Mouse (Mus musculus) stomach, embryonic 16.5 days (tissue): ENCODE results near the gene 1700016H13Rik. TPM values are rescaled to one million over a fixed set of nuclear protein-coding genes. Genes with fewer than 3 reads are reported as not detected.

Experiments
- ATAC-seq: fragments of 200-750 bp; cut with Nextera tagmentation; 2 replicates; pipeline ENCODE4 v1.8.0; 2017; ENCODE audit warnings: moderate number of reproducible peaks, moderate TSS enrichment; ENCODE audit not compliant: insufficient read depth, low FRiP score
- H3K27ac ChIP-seq: fragments of 300-500 bp; sonication (generic); 2 replicates; pipeline ENCODE4 v1.5.1; 2014; ENCODE audit warnings: low read length
- H3K27me3 ChIP-seq: fragments of 300-500 bp; sonication (generic); 2 replicates; pipeline ENCODE4 v1.6.1; 2014; ENCODE audit warnings: low read length, control low read depth, mixed read lengths; ENCODE audit not compliant: control insufficient read depth, insufficient read depth
- H3K36me3 ChIP-seq: fragments of 300-500 bp; sonication (generic); 2 replicates; pipeline ENCODE4 v1.6.1; 2014; ENCODE audit warnings: low read length; ENCODE audit not compliant: control insufficient read depth, insufficient read depth
- H3K4me1 ChIP-seq: fragments of 300-500 bp; sonication (generic); 2 replicates; pipeline ENCODE4 v1.6.1; 2014; ENCODE audit warnings: low read length, control low read depth, mixed read lengths; ENCODE audit not compliant: control insufficient read depth, insufficient read depth
- H3K4me2 ChIP-seq: fragments of 300-500 bp; sonication (generic); 2 replicates; pipeline ENCODE4 v1.6.1; 2014; ENCODE audit warnings: low read depth, low read length, mixed read lengths
- H3K4me3 ChIP-seq: fragments of 300-500 bp; sonication (generic); replicated peaks from 2 replicates; pipeline ENCODE4 v1.5.1; 2014; ENCODE audit warnings: mild to moderate bottlenecking, low read length
- H3K9ac ChIP-seq: fragments of 300-500 bp; sonication (generic); 2 replicates; pipeline ENCODE4 v1.6.1; 2014; ENCODE audit warnings: low read length
- H3K9me3 ChIP-seq: fragments of 300-500 bp; sonication (generic); replicated peaks from 2 replicates; pipeline ENCODE4 v1.6.1; 2016; ENCODE audit warnings: low read length, control low read depth; ENCODE audit not compliant: control insufficient read depth
- WGBS: fragments of 180-500 bp; shearing (Covaris S2); extraction: QIAGEN DNeasy Blood & Tissue Kit; methylation state at CpG from one replicate; pipeline ENCODE4 v1.1.7; 2014; 5-methylcytosine and 5-hydroxymethylcytosine counted together
- polyA plus RNA-seq: library from polyadenylated mRNA; unstranded; fragments of >200 nt; fragmentation: Nextera tagmentation; extraction: Ambion mirVana; gene quantifications from 2 replicates; pipeline ENCODE4 v1.2.1, GENCODE M21; 2015

1700016H13Rik gene
- polyA plus RNA-seq, 1 experiment from 2014 or later, result 0.44 TPM

DNA sequence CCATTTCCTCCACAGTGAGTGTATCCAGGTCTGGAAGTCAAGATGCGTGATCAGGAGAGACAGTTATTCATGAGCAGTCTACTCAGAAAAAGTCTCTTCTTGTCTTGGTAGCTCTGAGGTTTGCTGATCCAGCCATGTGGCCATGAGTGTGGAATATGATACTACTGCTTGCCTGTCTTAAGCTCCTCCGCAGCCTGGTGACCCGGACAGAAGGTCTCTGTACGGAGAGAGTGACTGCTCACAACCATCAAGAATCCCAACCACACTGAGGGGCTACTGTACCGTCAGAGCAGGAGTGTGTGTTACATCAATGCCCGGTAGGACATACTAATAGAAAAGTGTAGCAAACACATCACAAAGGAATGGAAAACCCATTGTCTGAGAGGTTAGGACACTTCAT, 22.1 kb upstream of the 1700016H13Rik start:
- ATAC-seq, result no peak

DNA sequence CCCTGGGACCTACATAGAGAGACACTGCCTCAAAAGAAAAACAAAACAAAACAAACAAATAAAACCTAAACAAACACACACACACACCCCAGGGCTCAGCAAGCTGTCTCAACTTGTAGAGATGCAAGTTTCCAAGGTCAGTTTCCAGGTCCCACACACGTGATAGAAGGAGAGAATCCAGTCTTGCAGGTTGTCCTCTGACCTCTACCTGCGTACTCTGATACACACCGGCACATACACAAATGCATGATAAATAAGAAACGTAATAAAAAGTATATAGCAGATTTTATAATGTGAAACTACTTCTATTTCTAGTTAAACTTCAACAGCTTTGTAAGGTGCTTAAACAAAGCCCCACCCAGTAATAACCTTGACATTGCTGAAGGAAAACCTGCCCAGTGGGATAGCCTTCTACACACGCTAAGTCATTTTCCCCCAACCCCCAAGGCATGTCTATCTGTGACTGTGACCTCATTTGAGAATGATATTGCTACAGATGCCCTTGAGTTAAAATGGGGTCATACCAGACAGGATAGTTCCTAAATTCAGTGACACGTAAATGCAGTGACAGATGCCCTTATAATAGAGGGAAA, 20.6 kb upstream of the 1700016H13Rik start:
- Histone ChIP-seq H3K27ac (no peak overlapping the region), H3K4me3 (no peak overlapping the region), H3K4me2 (no peak overlapping the region), H3K27me3 (no peaks in the 10 kb centered on the region), H3K9ac (no peak overlapping the region), H3K9me3 (no peaks in the 10 kb centered on the region), H3K4me1 (0 out of 2 replicates have a peak, but pooled peaks cover 4% of the 10 kb centered on the region), H3K36me3 (no peaks in the 10 kb centered on the region)
- WGBS, result 65% methylated on average over 6 of the region's 6 CpGs
- ATAC-seq, result peak; percentile 16; the same call in 1 of the 2 replicates

More for the DNA sequence above, 22.1 kb upstream of the 1700016H13Rik start:
- Histone ChIP-seq H3K9ac (no peak overlapping the region), H3K27me3 (no peaks in the 10 kb centered on the region), H3K4me1 (0 out of 2 replicates have a peak, but pooled peaks cover 4% of the 10 kb centered on the region), H3K27ac (no peak overlapping the region), H3K4me2 (no peak overlapping the region), H3K9me3 (no peaks in the 10 kb centered on the region), H3K4me3 (no peak overlapping the region), H3K36me3 (no peaks in the 10 kb centered on the region)
- WGBS, result 79% methylated on average over 6 of the region's 6 CpGs

DNA sequence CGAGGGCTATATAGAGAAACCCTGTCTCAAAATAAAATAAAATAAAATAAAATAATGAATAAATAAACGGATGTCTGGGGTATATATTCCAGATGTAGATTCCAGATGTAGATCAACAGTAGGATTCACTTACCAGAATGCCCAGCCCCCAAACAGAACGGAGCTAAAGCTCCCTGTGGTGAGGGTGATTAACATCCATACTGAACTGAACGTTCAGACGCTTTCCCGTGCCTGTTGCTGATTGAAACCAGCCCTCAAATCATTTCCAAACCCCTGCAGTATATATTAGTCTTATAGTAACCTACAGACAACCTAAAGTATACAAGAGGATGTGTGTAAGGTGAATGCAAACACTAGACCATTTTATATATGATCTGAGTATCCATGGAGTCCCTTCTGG, 18.7 kb upstream of the 1700016H13Rik start:
- H3K9me3 ChIP-seq, result no peaks in the 10 kb centered on the region
- no peak for ATAC-seq
- no peaks in the 10 kb centered on the region for H3K36me3 ChIP-seq
- no peak overlapping the region for H3K4me2 ChIP-seq
- no peaks in the 10 kb centered on the region for H3K27me3 ChIP-seq
- H3K4me1 ChIP-seq, result peaks cover 4% of the 10 kb centered on the region; the same call in 1 of the 2 replicates
- 48% methylated on average over 6 of the region's 6 CpGs for WGBS
- no peak overlapping the region for H3K9ac ChIP-seq
- no peak overlapping the region for H3K27ac ChIP-seq
- H3K4me3 ChIP-seq, result no peak overlapping the region

DNA sequence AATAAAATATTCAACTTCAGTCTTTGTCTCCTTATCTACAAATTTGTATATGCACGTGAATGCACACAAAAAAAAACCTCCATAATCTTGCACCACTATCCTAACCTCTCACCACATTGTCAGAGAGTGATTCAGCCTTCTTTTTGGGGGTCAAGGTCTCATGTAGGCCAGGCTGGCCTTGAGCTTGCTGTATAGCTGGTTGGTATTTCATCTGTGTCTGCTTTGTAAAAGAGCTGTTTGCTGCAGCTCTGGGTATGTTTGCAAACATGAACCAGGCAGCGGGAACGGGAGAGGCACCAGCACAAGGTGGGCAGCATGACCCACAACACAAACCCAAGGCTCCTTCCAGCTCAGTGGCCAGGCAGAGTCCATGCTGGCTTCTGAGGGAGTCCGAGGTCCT, 17.8 kb upstream of the 1700016H13Rik start:
- Histone ChIP-seq H3K9me3 (no peaks in the 10 kb centered on the region), H3K4me2 (no peak overlapping the region), H3K27me3 (no peaks in the 10 kb centered on the region), H3K36me3 (no peaks in the 10 kb centered on the region), H3K27ac (no peak overlapping the region), H3K9ac (no peak overlapping the region), H3K4me3 (no peak overlapping the region), H3K4me1 (peaks cover 5% of the 10 kb centered on the region; the same call in 1 of the 2 replicates)
- no peak for ATAC-seq
- WGBS, result 76% methylated on average over 4 of the region's 4 CpGs

DNA sequence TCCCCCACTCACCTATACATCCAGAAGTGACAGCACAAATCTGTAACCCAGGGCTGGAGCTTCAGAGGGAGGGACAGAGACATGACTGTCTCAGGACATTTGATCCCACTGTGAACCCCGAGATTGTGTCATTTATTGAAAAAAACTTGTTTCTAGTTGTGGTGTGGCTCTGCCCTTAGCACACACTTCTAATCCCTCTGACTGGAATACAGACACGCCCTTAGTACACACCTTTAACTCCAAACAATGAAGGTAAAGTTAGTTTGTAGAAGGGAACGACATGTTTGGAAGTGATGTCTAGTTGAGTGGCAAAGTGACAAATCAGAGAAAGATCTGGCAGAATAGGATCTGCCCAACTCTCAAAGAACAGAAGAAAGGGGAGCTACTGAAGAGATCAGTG, 16.0 kb upstream of the 1700016H13Rik start:
- Histone ChIP-seq H3K4me1 (peaks cover 10% of the 10 kb centered on the region; the same call in 1 of the 2 replicates), H3K9me3 (no peaks in the 10 kb centered on the region), H3K36me3 (no peaks in the 10 kb centered on the region), H3K4me2 (no peak overlapping the region), H3K4me3 (no peak overlapping the region), H3K9ac (no peak overlapping the region), H3K27ac (peak overlapping the region; percentile 85), H3K27me3 (no peaks in the 10 kb centered on the region)
- peak; percentile 70; the same call in 1 of the 2 replicates for ATAC-seq
- 43% methylated on average over 3 of the region's 3 CpGs for WGBS

DNA sequence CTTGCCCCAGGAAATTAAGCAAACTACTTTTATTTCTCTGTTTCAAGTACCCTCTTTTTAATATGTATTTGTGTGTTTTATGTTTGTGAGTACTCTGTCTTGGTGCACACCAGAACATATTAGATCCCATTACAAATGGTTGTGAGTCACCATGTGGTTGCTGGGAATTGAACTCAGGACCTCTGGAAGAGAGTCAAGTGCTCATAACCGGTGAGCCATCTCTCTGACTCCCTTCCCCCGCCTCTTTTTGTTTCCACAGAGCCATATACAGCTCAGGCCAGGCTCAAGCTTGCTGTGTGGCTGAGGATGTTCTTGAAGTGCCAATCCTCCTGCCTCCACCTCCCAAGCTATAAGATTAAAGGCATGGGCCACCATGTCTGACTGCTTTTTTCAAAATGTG, 10.1 kb upstream of the 1700016H13Rik start:
- no peaks in the 10 kb centered on the region for H3K9me3 ChIP-seq
- ATAC-seq, result no peak
- WGBS, result 69% methylated on average over 2 of the region's 2 CpGs
- no peaks in the 10 kb centered on the region for H3K36me3 ChIP-seq
- H3K4me2 ChIP-seq, result no peak overlapping the region
- no peaks in the 10 kb centered on the region for H3K27me3 ChIP-seq
- no peak overlapping the region for H3K4me3 ChIP-seq
- H3K4me1 ChIP-seq, result peaks cover 6% of the 10 kb centered on the region; the same call in 1 of the 2 replicates
- no peak overlapping the region for H3K9ac ChIP-seq
- no peak overlapping the region for H3K27ac ChIP-seq

DNA sequence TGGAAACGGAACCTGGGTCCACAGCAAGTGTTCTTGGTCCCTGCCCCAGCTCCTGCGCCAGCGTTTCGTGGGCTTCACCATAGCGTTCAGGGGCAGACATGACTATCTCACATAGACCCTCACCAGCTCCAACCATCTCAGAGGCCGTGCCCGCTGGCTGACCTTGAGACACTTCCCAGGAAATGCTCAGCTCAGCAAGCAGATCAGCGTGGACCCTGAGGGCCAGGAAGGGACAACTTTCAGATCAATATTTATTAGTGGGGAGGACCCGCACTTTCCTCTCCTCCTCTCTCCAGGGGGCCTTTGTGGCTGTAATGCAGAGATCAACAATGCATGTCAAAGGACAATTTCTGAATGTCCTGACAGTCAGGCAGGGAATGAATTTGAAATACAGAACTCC, 9.1 kb upstream of the 1700016H13Rik start:
- 70% methylated on average over 9 of the region's 9 CpGs for WGBS
- Histone ChIP-seq H3K4me3 (no peak overlapping the region), H3K4me1 (0 out of 2 replicates have a peak, but pooled peaks cover 6% of the 10 kb centered on the region), H3K9ac (no peak overlapping the region), H3K9me3 (no peaks in the 10 kb centered on the region), H3K36me3 (no peaks in the 10 kb centered on the region), H3K4me2 (no peak overlapping the region), H3K27ac (no peak overlapping the region), H3K27me3 (no peaks in the 10 kb centered on the region)
- ATAC-seq, result no peak

DNA sequence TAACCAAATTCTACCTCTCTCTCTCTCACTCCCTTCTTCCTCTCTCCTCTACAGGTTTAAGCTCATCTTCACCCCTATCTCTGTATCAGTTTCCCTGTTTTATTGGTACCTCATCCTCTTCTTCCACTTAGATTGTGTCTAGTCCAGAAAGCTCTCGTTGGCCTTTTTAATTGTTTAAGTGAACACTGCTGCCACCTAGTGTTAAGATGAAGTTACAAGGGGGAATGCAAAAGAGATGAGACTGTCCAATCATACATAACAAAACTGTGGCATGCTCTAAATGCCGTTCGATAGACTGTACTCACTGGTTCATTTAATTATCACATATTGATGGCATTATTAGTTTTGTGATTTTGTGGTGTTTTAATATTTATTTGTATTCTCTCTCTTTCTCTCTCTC, 3.8 kb upstream of the 1700016H13Rik start:
- no peak overlapping the region for H3K9ac ChIP-seq

DNA sequence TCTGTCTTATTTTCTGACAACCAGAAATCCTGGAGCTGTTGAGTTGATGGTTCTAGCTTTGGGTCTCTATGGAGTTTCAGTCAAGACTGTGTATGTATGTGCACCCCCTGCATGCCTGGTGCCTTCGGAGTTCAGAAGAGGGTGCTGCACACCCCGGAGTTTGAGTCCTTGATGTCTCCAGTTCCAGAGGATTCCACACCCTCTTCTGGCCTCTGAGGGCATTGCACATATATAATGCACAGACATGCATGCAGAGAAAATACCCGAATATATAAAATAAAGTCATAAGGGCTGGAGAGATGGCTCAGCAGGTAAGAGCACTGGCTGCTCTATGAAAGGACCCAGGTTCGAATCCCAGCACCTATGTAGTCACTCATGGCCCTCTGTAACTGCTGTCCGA, 3.1 kb upstream of the 1700016H13Rik start:
- no peak for ATAC-seq
- Histone ChIP-seq H3K4me3 (no peak overlapping the region), H3K4me2 (no peak overlapping the region), H3K9ac (no peak overlapping the region), H3K4me1 (no peaks in the 10 kb centered on the region; the same call in 1 of the 2 replicates), H3K27me3 (no peaks in the 10 kb centered on the region), H3K27ac (no peak overlapping the region), H3K9me3 (no peaks in the 10 kb centered on the region), H3K36me3 (no peaks in the 10 kb centered on the region)
- WGBS, result 68% methylated on average over 5 of the region's 5 CpGs

More for the DNA sequence above, 3.8 kb upstream of the 1700016H13Rik start:
- Histone ChIP-seq H3K4me1 (no peaks in the 10 kb centered on the region; the same call in 1 of the 2 replicates), H3K27ac (no peak overlapping the region), H3K36me3 (no peaks in the 10 kb centered on the region), H3K4me2 (no peak overlapping the region), H3K9me3 (no peaks in the 10 kb centered on the region), H3K4me3 (no peak overlapping the region), H3K27me3 (no peaks in the 10 kb centered on the region)
- ATAC-seq, result no peak
- WGBS, result 31% methylated on average over 3 of the region's 3 CpGs
